Mouse (Mus musculus) MEL (cell line): Measurements from ENCODE around the gene Syngr4. TPM values are rescaled to one million over a fixed set of nuclear protein-coding genes. Genes with fewer than 3 reads are reported as not detected.

Source experiments
- DNase-seq: peaks from one replicate; pipeline ENCODE4 v3.0.0; 2011; ENCODE audit warnings: low read depth, low spot score
- H3K27ac ChIP-seq: 2 replicates; pipeline ENCODE4 v1.5.1; 2012; ENCODE audit warnings: low read depth, mild to moderate bottlenecking, control low read depth, low read length, moderate library complexity; ENCODE audit not compliant: control insufficient read depth
- H3K27me3 ChIP-seq, 2 experiments: fragments of 150-350 bp in 1 of 2; sonication (generic) in 1 of 2; 2 replicates each; pipeline ENCODE4 v1.6.1; 2012; ENCODE audit warnings: low read length in 2 of 2, mild to moderate bottlenecking in 2 of 2, improper control_type of control experiment in 1 of 2, moderate library complexity in 1 of 2; ENCODE audit not compliant: insufficient read depth in 2 of 2, control insufficient read depth in 1 of 2
- H3K36me3 ChIP-seq, 2 experiments: 2 replicates each; pipeline ENCODE4 v1.6.1; 2012 to 2014; ENCODE audit warnings: low read length in 2 of 2, improper control_type of control experiment in 1 of 2, inconsistent platforms in 1 of 2, mild to moderate bottlenecking in 1 of 2; ENCODE audit not compliant: insufficient read depth in 2 of 2, control insufficient read depth in 1 of 2
- H3K4me1 ChIP-seq, 2 experiments: fragments of 150-350 bp in 1 of 2; sonication (generic) in 1 of 2; 2 replicates each; pipeline ENCODE4 v1.6.1; 2012; ENCODE audit warnings: low read length in 2 of 2, improper control_type of control experiment in 1 of 2, mild to moderate bottlenecking in 1 of 2; ENCODE audit not compliant: insufficient read depth in 2 of 2, control insufficient read depth in 1 of 2
- H3K4me3 ChIP-seq, 2 experiments: fragments of 150-350 bp in 1 of 2; sonication (generic) in 1 of 2; 2 replicates each; pipeline ENCODE4 v1.5.1; 2012; ENCODE audit warnings: low read depth in 2 of 2, low read length in 2 of 2, mild to moderate bottlenecking in 2 of 2, moderate library complexity in 2 of 2, control low read depth in 1 of 2, improper control_type of control experiment in 1 of 2; ENCODE audit not compliant: control insufficient read depth in 1 of 2, insufficient read depth in 1 of 2
- H3K79me2 ChIP-seq: 2 replicates; pipeline ENCODE4 v1.6.1; 2012; ENCODE audit warnings: mild to moderate bottlenecking, low read length, moderate library complexity; ENCODE audit not compliant: control insufficient read depth, poor library complexity, insufficient read depth
- H3K9ac ChIP-seq: 2 replicates; pipeline ENCODE4 v1.6.1; 2012; ENCODE audit warnings: low read depth, mild to moderate bottlenecking, control low read depth, low read length, moderate library complexity; ENCODE audit not compliant: control insufficient read depth, poor library complexity, severe bottlenecking
- H3K9me3 ChIP-seq: fragments of 150-350 bp; sonication (generic); replicated peaks from 2 replicates; pipeline ENCODE4 v1.6.1; 2012; ENCODE audit warnings: mild to moderate bottlenecking, low read length, improper control_type of control experiment, moderate library complexity; ENCODE audit not compliant: insufficient read depth
- CTCF ChIP-seq, 3 experiments: IDR thresholded peaks in 2 of 3; conservative IDR thresholded peaks in 1 of 3; 2 replicates each; pipeline ENCODE4 v1.5.1; 2011 to 2012; ENCODE audit warnings: low read length in 3 of 3, low read depth in 2 of 3, mild to moderate bottlenecking in 2 of 3, improper control_type of control experiment in 1 of 3, inconsistent platforms in 1 of 3, mixed read lengths in 1 of 3, moderate library complexity in 1 of 3; ENCODE audit not compliant: control insufficient read depth in 1 of 3, insufficient read depth in 1 of 3, poor library complexity in 1 of 3, severe bottlenecking in 1 of 3
- ELF1 ChIP-seq: IDR thresholded peaks from 2 replicates; pipeline ENCODE4 v1.6.1; 2014; ENCODE audit warnings: low read depth, mild to moderate bottlenecking, inconsistent platforms, low read length, improper control_type of control experiment, moderate library complexity
- ETS1 ChIP-seq: IDR thresholded peaks from 2 replicates; pipeline ENCODE4 v1.6.1; 2012; ENCODE audit warnings: low read depth, mild to moderate bottlenecking, inconsistent platforms, low read length, improper control_type of control experiment, moderate library complexity
- HCFC1 ChIP-seq: IDR thresholded peaks from 2 replicates; pipeline ENCODE4 v1.6.1; 2012; ENCODE audit warnings: low read depth, mild to moderate bottlenecking, inconsistent platforms, low read length, improper control_type of control experiment, moderate library complexity
- KAT2A ChIP-seq: conservative IDR thresholded peaks from 2 replicates; pipeline ENCODE4 v1.6.1; 2012; ENCODE audit warnings: low read depth, low read length, improper control_type of control experiment, inconsistent platforms
- MXI1 ChIP-seq: IDR thresholded peaks from 2 replicates; pipeline ENCODE4 v1.6.1; 2011; ENCODE audit warnings: mild to moderate bottlenecking, low read depth, low read length, improper control_type of control experiment
- NELFE ChIP-seq: IDR thresholded peaks from 2 replicates; pipeline ENCODE4 v1.6.1; 2011; ENCODE audit warnings: low read depth, low read length, improper control_type of control experiment
- POLR2AphosphoS5 ChIP-seq: IDR thresholded peaks from 2 replicates; pipeline ENCODE4 v1.6.1; 2012; ENCODE audit warnings: low read depth, borderline replicate concordance, mild to moderate bottlenecking, inconsistent platforms, low read length, moderate library complexity, mixed read lengths
- RCOR1 ChIP-seq: IDR thresholded peaks from 2 replicates; pipeline ENCODE4 v1.6.1; 2012; ENCODE audit warnings: low read depth, mild to moderate bottlenecking, inconsistent platforms, low read length, improper control_type of control experiment
- SIN3A ChIP-seq: IDR thresholded peaks from 2 replicates; pipeline ENCODE4 v1.6.1; 2012; ENCODE audit warnings: low read length, improper control_type of control experiment, inconsistent platforms
- TCF12 ChIP-seq: IDR thresholded peaks from 2 replicates; pipeline ENCODE4 v1.6.1; 2014; ENCODE audit warnings: low read depth, mild to moderate bottlenecking, inconsistent platforms, low read length, improper control_type of control experiment, moderate library complexity
- UBTF ChIP-seq: IDR thresholded peaks from 2 replicates; pipeline ENCODE4 v1.6.1; 2012; ENCODE audit warnings: low read depth, mild to moderate bottlenecking, inconsistent platforms, low read length, improper control_type of control experiment, moderate library complexity, borderline replicate concordance; ENCODE audit not compliant: insufficient read depth
- ZMIZ1 ChIP-seq: IDR thresholded peaks from 2 replicates; pipeline ENCODE4 v1.6.1; 2012; ENCODE audit warnings: low read depth, mild to moderate bottlenecking, inconsistent platforms, low read length, improper control_type of control experiment, moderate library complexity
- ZNF384 ChIP-seq: IDR thresholded peaks from 2 replicates; pipeline ENCODE4 v1.6.1; 2012; ENCODE audit warnings: low read depth, mild to moderate bottlenecking, inconsistent platforms, low read length, improper control_type of control experiment
- polyA plus RNA-seq, 2 experiments: library from polyadenylated mRNA; stranded (reverse) in 1 of 2; unstranded in 1 of 2; fragments of >175 nt in 1 of 2; fragments of >200 nt in 1 of 2; gene quantifications; 2 replicates each; pipeline versions ENCODE4 v1.2.1 to v1.2.4; 2012; ENCODE audit warnings: low replicate concordance in 2 of 2, low read depth in 1 of 2; ENCODE audit not compliant: insufficient read length in 2 of 2, insufficient read depth in 1 of 2, missing spikeins in 1 of 2
- total RNA-seq: library from RNA; depleted of rRNA; stranded (reverse); fragments of 300-350 nt; gene quantifications from 2 replicates; pipeline ENCODE4 v1.2.3, GENCODE M21; 2012

Gene Syngr4
- total and polyA plus RNA-seq, 3 experiments: 0.46 to 1.1 TPM; not detected in 1

DNA sequence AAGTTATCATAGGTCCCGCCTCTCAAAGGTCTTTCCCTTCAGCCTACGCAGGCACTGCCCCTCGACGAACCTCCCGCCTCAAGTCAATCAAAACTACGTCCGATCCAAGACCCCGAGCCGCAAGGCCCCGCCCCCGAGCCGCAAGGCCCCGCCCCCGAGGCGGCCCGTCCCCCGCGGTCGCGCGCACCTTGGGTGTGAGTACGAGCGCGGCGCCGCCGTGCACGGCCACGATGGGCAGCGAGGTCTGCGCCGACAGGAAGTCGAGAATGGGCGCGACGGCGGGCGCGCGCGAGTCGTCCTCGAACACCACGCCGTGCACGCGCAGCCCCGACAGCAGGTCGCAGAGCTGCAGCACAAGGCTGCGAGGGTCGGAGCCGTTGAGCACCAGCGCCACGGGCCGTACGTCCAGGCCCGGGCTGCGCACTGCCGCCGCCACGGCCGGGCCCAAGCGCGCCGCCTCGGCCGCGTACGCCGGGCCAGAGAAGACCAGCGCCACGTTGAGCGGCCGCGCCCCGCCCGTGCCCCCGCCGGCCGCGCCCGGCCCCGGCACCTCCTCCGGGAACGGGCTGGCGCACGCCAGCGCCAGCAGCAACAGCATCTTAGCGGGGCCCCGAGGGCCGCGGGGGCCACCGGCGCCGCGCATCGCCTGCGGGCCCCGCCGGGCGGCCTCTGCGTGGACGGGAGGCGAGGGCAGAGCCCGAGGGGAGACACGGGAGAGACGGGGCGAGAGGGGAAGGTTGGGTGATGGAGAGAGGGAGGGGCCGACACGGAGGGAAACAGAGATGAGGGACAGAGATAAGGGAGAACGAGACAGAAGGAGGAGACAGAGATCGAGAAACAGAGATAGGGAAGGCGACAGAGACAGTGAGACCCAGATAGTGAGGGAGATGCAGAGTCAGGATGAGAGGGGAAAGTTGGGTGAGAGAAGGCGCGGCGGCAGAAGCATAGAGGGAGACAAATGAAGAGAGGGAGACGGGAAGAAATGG lies 30.3 kb downstream of the Syngr4 start (continued):
- TF ChIP-seq ELF1 (peak; percentile 62), UBTF (no peak), KAT2A (no peak), POLR2AphosphoS5 (no peak)

- H3K27ac ChIP-seq: no peak overlapping the region
- H3K36me3 ChIP-seq: peaks cover 0 to 5% of the 10 kb centered on the region in 2 experiments; a peak in 1 of 4 replicates
- DNase-seq: peak; percentile 28
- no peaks in the 10 kb centered on the region for H3K9me3 ChIP-seq
- H3K79me2 ChIP-seq: peaks cover 2% of the 10 kb centered on the region; the same call in 1 of the 2 replicates
- TF ChIP-seq UBTF (no peak), ETS1 (0 out of 2 replicates have a peak, but pooled peaks have one; percentile 23)
- peaks cover 5 to 19% of the 10 kb centered on the region in 2 experiments; a peak in 3 of 4 replicates for H3K4me1 ChIP-seq
- H3K9ac ChIP-seq: no peak overlapping the region
- no peaks in the 10 kb centered on the region; a peak in 1 of 4 replicates for H3K27me3 ChIP-seq
- no peak overlapping the region for H3K4me3 ChIP-seq
Measured at GRCm38 (mm10) chr7:45864435-45864834, 32.1 kb downstream of the Syngr4 start.

GRCm38 (mm10) chr7:45862804-45863203 lies 33.7 kb downstream of the Syngr4 start:
- H3K9me3 ChIP-seq: no peaks in the 10 kb centered on the region
- no peak overlapping the region for H3K4me3 ChIP-seq
- no peak overlapping the region for H3K27ac ChIP-seq
- peaks cover 2% of the 10 kb centered on the region; the same call in 1 of the 2 replicates for H3K79me2 ChIP-seq
- no peaks in the 10 kb centered on the region for H3K27me3 ChIP-seq
- no peak for TF ChIP-seq CTCF (IDR thresholded peaks at IDR 0.05 in 2 of 3, conservative IDR thresholded peaks at IDR 0.05 in 1 of 3; ENCODE audit: control insufficient read depth in 1 of 3, insufficient read depth in 1 of 3, low read depth in 2 of 3, low read length in 3 of 3, poor library complexity in 1 of 3, severe bottlenecking in 1 of 3)
- TF ChIP-seq ELF1: no peak
- TF ChIP-seq RCOR1: no peak
- TF ChIP-seq NELFE: no peak
- TF ChIP-seq HCFC1: peak; percentile 64
- no peak for TF ChIP-seq ETS1
- TF ChIP-seq, all 39 proteins: peak for 1
- peaks cover 5 to 19% of the 10 kb centered on the region in 2 experiments; a peak in 3 of 4 replicates for H3K4me1 ChIP-seq
- DNase-seq: no peak
- H3K9ac ChIP-seq: no peak overlapping the region
- H3K36me3 ChIP-seq: peaks cover 0 to 5% of the 10 kb centered on the region in 2 experiments; a peak in 1 of 4 replicates

GRCm38 (mm10) chr7:45859008-45859407 lies 37.5 kb downstream of the Syngr4 start:
- TF ChIP-seq SIN3A: no peak
- no peak for TF ChIP-seq ZNF384
- no peak for TF ChIP-seq MXI1
- TF ChIP-seq ZMIZ1: no peak
- no peak for TF ChIP-seq TCF12
- TF ChIP-seq, all 39 proteins: peak for 0

More at GRCm38 (mm10) chr7:45859008-45859407, 37.5 kb downstream of the Syngr4 start:
- Histone ChIP-seq H3K9me3 (no peaks in the 10 kb centered on the region), H3K4me1 (0 out of 4 replicates have a peak, but pooled peaks cover 0 to under 1% of the 10 kb centered on the region in 2 experiments), H3K27ac (no peak overlapping the region), H3K9ac (no peak overlapping the region), H3K36me3 (no peaks in the 10 kb centered on the region), H3K27me3 (no peaks in the 10 kb centered on the region), H3K4me3 (no peak overlapping the region), H3K79me2 (no peaks in the 10 kb centered on the region)
- no peak for DNase-seq
